Mouse (Mus musculus) liver, embryonic 16.5 days (tissue): ENCODE measurements at regions not wholly inside any gene's neighbourhood (a gene's known extent, or its start where the extent isn't known, plus 50 kb on each side); places are given as distances from the start of the nearest gene placed in this dataset.

ENCODE experiments used
- ATAC-seq: fragments of 200-750 bp; cut with Nextera tagmentation; 2 replicates; pipeline ENCODE4 v1.8.0; 2017; ENCODE audit warnings: low read depth, mild to moderate bottlenecking, moderate number of reproducible peaks, moderate library complexity
- H3K27ac ChIP-seq: fragments of 300-500 bp; sonication (generic); 2 replicates; pipeline ENCODE4 v1.5.1; 2014; ENCODE audit warnings: mild to moderate bottlenecking, low read length
- H3K27me3 ChIP-seq: fragments of 300-500 bp; sonication (generic); 2 replicates; pipeline ENCODE4 v1.6.1; 2014; ENCODE audit warnings: low read depth, low read length, mixed read lengths; ENCODE audit not compliant: control insufficient read depth, insufficient read depth
- H3K36me3 ChIP-seq: fragments of 300-500 bp; sonication (generic); 2 replicates; pipeline ENCODE4 v1.6.1; 2014; ENCODE audit warnings: mild to moderate bottlenecking; ENCODE audit not compliant: control insufficient read depth, insufficient read depth
- H3K4me1 ChIP-seq: fragments of 300-500 bp; sonication (generic); 2 replicates; pipeline ENCODE4 v1.6.1; 2014; ENCODE audit warnings: low read depth, low read length, mixed read lengths; ENCODE audit not compliant: control insufficient read depth
- H3K4me2 ChIP-seq: fragments of 300-500 bp; sonication (generic); 2 replicates; pipeline ENCODE4 v1.6.1; 2014; ENCODE audit warnings: low read depth, low read length, mixed read lengths
- H3K4me3 ChIP-seq: fragments of 300-500 bp; sonication (generic); 2 replicates; pipeline ENCODE4 v1.5.1; 2014; ENCODE audit warnings: low read depth, mild to moderate bottlenecking, low read length
- H3K9ac ChIP-seq: fragments of 300-500 bp; sonication (generic); 2 replicates; pipeline ENCODE4 v1.6.1; 2014; ENCODE audit warnings: low read depth, low read length
- H3K9me3 ChIP-seq: fragments of 300-500 bp; sonication (generic); replicated peaks from 2 replicates; pipeline ENCODE4 v1.6.1; 2016; ENCODE audit warnings: low read length; ENCODE audit not compliant: control insufficient read depth
- WGBS: fragments of 180-500 bp; shearing (Covaris S2); extraction: QIAGEN DNeasy Blood & Tissue Kit; methylation state at CpG from one replicate; pipeline ENCODE4 v1.1.7; 2014; ENCODE audit not compliant: insufficient replicate concordance; 5-methylcytosine and 5-hydroxymethylcytosine counted together

DNA sequence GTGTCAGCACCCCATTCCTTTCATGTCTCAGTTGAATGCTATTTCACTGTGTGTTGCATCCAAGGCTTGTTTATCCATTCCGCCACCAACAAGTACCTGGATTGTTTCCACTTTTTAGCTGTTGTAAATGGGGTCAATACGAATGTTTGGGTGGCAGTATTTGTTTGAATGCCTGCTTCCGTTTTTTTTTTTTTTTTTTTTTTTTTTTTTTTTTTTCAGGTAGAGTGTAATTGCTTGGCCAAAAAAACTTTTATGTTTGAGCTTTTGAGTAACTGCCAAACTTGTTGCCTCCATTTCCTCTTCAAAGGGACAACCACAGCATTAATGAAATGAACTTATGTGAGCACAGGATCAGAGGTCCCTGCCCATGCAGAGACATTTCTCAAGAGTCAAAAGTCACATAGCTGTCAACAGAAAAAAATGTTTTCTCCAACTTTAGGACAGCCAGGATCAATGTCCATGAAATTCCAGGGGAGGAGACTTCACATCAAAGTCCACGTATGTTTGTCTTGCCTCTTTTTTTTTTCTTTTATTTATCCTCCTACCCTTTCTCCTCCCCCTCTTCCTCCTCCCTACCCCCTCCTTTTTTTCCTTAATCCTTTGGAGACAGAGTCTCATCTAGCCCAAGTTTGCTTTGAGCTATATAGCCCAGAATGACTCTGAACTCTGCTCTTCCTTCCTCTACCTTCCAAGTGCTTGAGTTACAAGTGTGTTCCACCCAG lies 56.5 kb upstream of the Ugp2 start:
- 45% methylated on average over 4 of the region's 4 CpGs for WGBS
- Histone ChIP-seq H3K9ac (no peak overlapping the region), H3K9me3 (no peaks in the 10 kb centered on the region), H3K27ac (peak overlapping the region; percentile 15; the same call in 1 of the 2 replicates), H3K36me3 (no peaks in the 10 kb centered on the region), H3K4me3 (no peak overlapping the region), H3K4me2 (no peak overlapping the region), H3K4me1 (no peaks in the 10 kb centered on the region; the same call in none of the 2 replicates), H3K27me3 (no peaks in the 10 kb centered on the region)
- peak; percentile 70 for ATAC-seq

GRCm38 (mm10) chr11:21425480-21426101 lies 54.6 kb upstream of the Ugp2 start:
- Histone ChIP-seq H3K4me3 (no peak overlapping the region), H3K4me1 (no peaks in the 10 kb centered on the region; the same call in none of the 2 replicates), H3K27me3 (no peaks in the 10 kb centered on the region), H3K36me3 (no peaks in the 10 kb centered on the region), H3K9me3 (no peaks in the 10 kb centered on the region), H3K4me2 (no peak overlapping the region), H3K27ac (peak overlapping the region; percentile 41; the same call in 1 of the 2 replicates), H3K9ac (no peak overlapping the region)
- WGBS = 64% methylated on average over 6 of the region's 6 CpGs
- no peak for ATAC-seq

DNA sequence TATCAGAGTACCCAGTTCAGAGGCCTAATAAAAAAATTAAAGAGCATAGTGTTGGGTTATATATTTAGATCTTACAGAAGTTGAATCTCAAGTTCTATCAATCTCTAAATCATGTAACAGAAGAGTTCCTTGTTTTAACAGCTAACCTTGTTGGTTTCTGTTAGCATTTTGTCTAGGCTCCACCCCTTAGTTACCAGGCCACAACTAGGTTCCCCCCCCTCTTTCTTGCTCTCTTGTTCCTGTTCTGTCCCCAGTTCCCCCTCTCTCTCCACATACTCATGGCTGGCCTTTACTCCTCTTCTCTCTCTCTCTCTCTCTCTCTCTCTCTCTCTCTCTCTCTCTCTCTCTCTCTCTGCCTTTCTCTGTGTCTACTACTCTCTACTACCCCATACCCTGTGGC lies 53.3 kb upstream of the Ugp2 start:
- ATAC-seq = no peak
- Histone ChIP-seq H3K4me3 (no peak overlapping the region), H3K4me1 (no peaks in the 10 kb centered on the region; the same call in none of the 2 replicates), H3K4me2 (no peak overlapping the region), H3K9me3 (no peaks in the 10 kb centered on the region), H3K9ac (no peak overlapping the region), H3K27ac (no peak overlapping the region), H3K36me3 (no peaks in the 10 kb centered on the region), H3K27me3 (no peaks in the 10 kb centered on the region)

DNA sequence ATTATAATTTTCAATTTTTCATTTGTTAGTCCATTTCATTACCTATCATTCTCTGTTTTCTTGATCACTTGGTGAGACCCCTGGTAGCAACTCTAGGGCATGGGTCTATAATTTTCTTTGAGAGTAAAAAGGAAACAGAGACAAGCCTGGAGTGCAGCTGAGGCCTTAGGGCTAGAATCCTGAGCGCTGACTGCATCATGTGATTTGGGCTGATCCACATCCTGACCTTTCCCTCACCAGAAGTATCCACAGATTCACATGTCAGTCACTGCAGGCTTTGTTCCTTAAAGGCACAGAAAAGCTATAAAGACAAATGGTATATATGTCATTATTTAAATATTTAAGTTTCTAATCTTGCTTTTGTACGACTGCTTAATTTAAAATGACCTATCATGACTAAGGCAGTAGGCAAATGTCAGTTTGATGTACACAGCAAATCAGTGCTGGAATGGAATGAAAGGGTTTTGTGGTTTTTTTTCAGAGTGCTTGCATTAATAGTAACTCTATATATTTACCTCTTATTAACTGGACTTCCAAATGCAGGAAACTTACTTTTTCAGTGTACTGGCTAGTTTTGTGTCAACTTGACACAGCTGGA lies 51.4 kb upstream of the Ugp2 start:
- Histone ChIP-seq H3K27me3 (no peaks in the 10 kb centered on the region), H3K4me1 (no peaks in the 10 kb centered on the region; the same call in 1 of the 2 replicates), H3K27ac (no peak overlapping the region), H3K9ac (no peak overlapping the region), H3K4me3 (no peak overlapping the region), H3K36me3 (no peaks in the 10 kb centered on the region), H3K4me2 (no peak overlapping the region), H3K9me3 (no peaks in the 10 kb centered on the region)
- 47% methylated on average over 2 of the region's 2 CpGs for WGBS
- no peak for ATAC-seq
